Mouse (Mus musculus) liver, postnatal 0 days (tissue): Measurements from ENCODE around the gene Angptl2. TPM values are rescaled to one million over a fixed set of nuclear protein-coding genes. Genes with fewer than 3 reads are reported as not detected.

Experiments
- ATAC-seq: fragments of 200-750 bp; cut with Nextera tagmentation; 2 replicates; pipeline ENCODE4 v1.8.0; 2017; ENCODE audit warnings: mild to moderate bottlenecking, moderate library complexity
- DNase-seq: peaks from one replicate; pipeline ENCODE4 v3.0.0-alpha.2; 2016
- H3K27ac ChIP-seq: fragments of 300-500 bp; sonication (generic); 2 replicates; pipeline ENCODE4 v1.5.1; 2014; ENCODE audit warnings: antibody characterized with exemption, moderate library complexity, mild to moderate bottlenecking, low read depth
- H3K27me3 ChIP-seq: fragments of 300-500 bp; sonication (generic); 2 replicates; pipeline ENCODE4 v1.6.1; 2014; ENCODE audit warnings: low read length, control low read depth, mixed read lengths; ENCODE audit not compliant: insufficient read depth
- H3K36me3 ChIP-seq: fragments of 300-500 bp; sonication (generic); replicated peaks from 2 replicates; pipeline ENCODE4 v1.6.1; 2014; ENCODE audit warnings: mild to moderate bottlenecking, control low read depth, low read length, moderate library complexity, mixed read lengths; ENCODE audit not compliant: insufficient read depth
- H3K4me1 ChIP-seq: fragments of 300-500 bp; sonication (generic); 2 replicates; pipeline ENCODE4 v1.6.1; 2014; ENCODE audit warnings: antibody characterized with exemption, mild to moderate bottlenecking, control low read depth; ENCODE audit not compliant: insufficient read depth
- H3K4me2 ChIP-seq: fragments of 300-500 bp; sonication (generic); 2 replicates; pipeline ENCODE4 v1.6.1; 2014; ENCODE audit warnings: low read depth, mild to moderate bottlenecking, low read length, moderate library complexity, mixed read lengths
- H3K4me3 ChIP-seq: fragments of 300-500 bp; sonication (generic); 2 replicates; pipeline ENCODE4 v1.5.1; 2014; ENCODE audit warnings: low read depth, low read length
- H3K9ac ChIP-seq: fragments of 300-500 bp; sonication (generic); replicated peaks from 2 replicates; pipeline ENCODE4 v1.6.1; 2014; ENCODE audit warnings: mild to moderate bottlenecking, moderate library complexity
- H3K9me3 ChIP-seq: fragments of 300-500 bp; sonication (generic); 2 replicates; pipeline ENCODE4 v1.6.1; 2016; ENCODE audit warnings: mild to moderate bottlenecking, control low read depth, low read length, mixed read lengths
- CTCF ChIP-seq: sonication (generic); IDR thresholded peaks from 2 replicates; pipeline ENCODE4 v1.5.1; 2016; ENCODE audit warnings: antibody characterized with exemption, low read depth
- EP300 ChIP-seq: IDR thresholded peaks from 2 replicates; pipeline ENCODE4 v1.6.1; 2016; ENCODE audit warnings: antibody characterized with exemption, low read depth, mild to moderate bottlenecking
- WGBS: fragments of 180-500 bp; shearing (Covaris S2); extraction: QIAGEN DNeasy Blood & Tissue Kit; methylation state at CpG from one replicate; pipeline ENCODE4 v1.1.7; 2014; ENCODE audit not compliant: insufficient replicate concordance; 5-methylcytosine and 5-hydroxymethylcytosine counted together
- polyA plus RNA-seq: library from polyadenylated mRNA; unstranded; fragments of >200 nt; fragmentation: Nextera tagmentation; extraction: Ambion mirVana; gene quantifications from 2 replicates; pipeline ENCODE4 v1.2.1, GENCODE M21; 2015

The Angptl2 gene
- polyA plus RNA-seq, 1 experiment from 2014 or later: 3.8 TPM

- no peak overlapping the region for H3K27ac ChIP-seq
- 57% methylated on average over 3 of the region's 3 CpGs for WGBS
- H3K4me2 ChIP-seq: no peak overlapping the region
- H3K36me3 ChIP-seq: no peaks in the 10 kb centered on the region
- H3K4me1 ChIP-seq: peaks cover 10% of the 10 kb centered on the region
- no peaks in the 10 kb centered on the region for H3K9me3 ChIP-seq
- H3K27me3 ChIP-seq: no peaks in the 10 kb centered on the region
- ATAC-seq (no peak), DNase-seq (no peak)
- H3K4me3 ChIP-seq: no peak overlapping the region
- TF ChIP-seq EP300: no peak
- no peak for TF ChIP-seq CTCF
- no peak overlapping the region for H3K9ac ChIP-seq
Measured at GRCm38 (mm10) chr2:33217425-33217794, 1.5 kb downstream of the Angptl2 start.

GRCm38 (mm10) chr2:33218903-33219625 is 3.2 kb downstream of the Angptl2 start:
- Histone ChIP-seq H3K4me2 (no peak overlapping the region), H3K36me3 (no peaks in the 10 kb centered on the region), H3K4me3 (no peak overlapping the region), H3K27ac (no peak overlapping the region; the same call in 1 of the 2 replicates), H3K9me3 (no peaks in the 10 kb centered on the region), H3K4me1 (peaks cover 10% of the 10 kb centered on the region), H3K9ac (no peak overlapping the region), H3K27me3 (no peaks in the 10 kb centered on the region)
- ATAC-seq (no peak), DNase-seq (peak; percentile 41)
- WGBS: 73% methylated on average over 11 of the region's 11 CpGs
- TF ChIP-seq CTCF (peak; percentile 59), EP300 (no peak)

DNA sequence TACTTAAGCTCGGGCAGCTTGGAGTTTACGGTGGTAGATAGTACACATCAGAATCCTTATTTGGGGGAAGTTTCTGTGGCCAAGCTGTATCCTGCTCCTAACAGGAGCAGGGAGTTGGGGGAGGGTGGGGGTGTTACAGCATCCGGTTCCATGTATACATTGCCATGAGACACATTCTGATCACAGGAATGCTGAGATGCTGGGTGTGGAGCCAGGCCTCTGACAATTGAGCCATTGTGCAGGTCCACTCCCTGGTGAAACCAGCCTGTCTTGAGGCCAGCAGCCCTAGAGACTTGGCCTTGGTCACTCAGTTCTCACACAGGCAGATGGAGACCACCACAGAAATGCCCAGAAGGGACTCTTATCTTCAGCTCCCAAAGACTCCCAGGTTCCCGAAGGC is 3.8 kb downstream of the Angptl2 start:
- H3K4me1 ChIP-seq: peaks cover 10% of the 10 kb centered on the region
- no peak overlapping the region for H3K27ac ChIP-seq
- H3K27me3 ChIP-seq: no peaks in the 10 kb centered on the region
- DNase-seq (no peak), ATAC-seq (no peak)
- 70% methylated on average over 4 of the region's 4 CpGs for WGBS
- TF ChIP-seq CTCF: no peak
- no peak for TF ChIP-seq EP300
- no peaks in the 10 kb centered on the region for H3K9me3 ChIP-seq
- H3K4me3 ChIP-seq: no peak overlapping the region
- H3K9ac ChIP-seq: no peak overlapping the region
- no peak overlapping the region for H3K4me2 ChIP-seq
- H3K36me3 ChIP-seq: no peaks in the 10 kb centered on the region

DNA sequence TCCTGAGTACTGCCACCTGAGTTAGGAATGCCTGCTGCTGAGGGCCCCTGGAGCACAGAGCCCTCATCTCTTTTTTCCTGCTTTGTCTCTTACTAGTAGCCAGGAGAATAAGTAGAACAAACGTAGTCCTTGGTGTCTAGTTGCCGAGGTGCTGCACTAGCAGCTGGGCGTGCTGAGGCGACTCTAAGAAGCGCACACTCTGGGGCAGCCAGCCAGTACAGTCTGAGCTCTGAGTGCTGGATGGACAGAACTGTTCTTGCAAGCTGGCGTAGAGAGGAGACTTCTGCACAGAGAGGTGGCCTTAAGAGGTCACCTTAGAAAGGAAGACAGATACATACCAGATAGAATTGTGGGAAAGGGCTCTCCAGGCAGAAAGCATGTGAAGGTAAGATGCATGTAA is 4.4 kb downstream of the Angptl2 start:
- no peak overlapping the region for H3K4me3 ChIP-seq
- no peaks in the 10 kb centered on the region for H3K9me3 ChIP-seq
- no peaks in the 10 kb centered on the region for H3K27me3 ChIP-seq
- peaks cover 6% of the 10 kb centered on the region for H3K4me1 ChIP-seq
- DNase-seq (no peak), ATAC-seq (no peak)
- no peak overlapping the region for H3K4me2 ChIP-seq
- TF ChIP-seq EP300: no peak
- no peak for TF ChIP-seq CTCF
- WGBS: 79% methylated on average over 6 of the region's 6 CpGs
- no peaks in the 10 kb centered on the region for H3K36me3 ChIP-seq
- no peak overlapping the region for H3K9ac ChIP-seq
- no peak overlapping the region for H3K27ac ChIP-seq

DNA sequence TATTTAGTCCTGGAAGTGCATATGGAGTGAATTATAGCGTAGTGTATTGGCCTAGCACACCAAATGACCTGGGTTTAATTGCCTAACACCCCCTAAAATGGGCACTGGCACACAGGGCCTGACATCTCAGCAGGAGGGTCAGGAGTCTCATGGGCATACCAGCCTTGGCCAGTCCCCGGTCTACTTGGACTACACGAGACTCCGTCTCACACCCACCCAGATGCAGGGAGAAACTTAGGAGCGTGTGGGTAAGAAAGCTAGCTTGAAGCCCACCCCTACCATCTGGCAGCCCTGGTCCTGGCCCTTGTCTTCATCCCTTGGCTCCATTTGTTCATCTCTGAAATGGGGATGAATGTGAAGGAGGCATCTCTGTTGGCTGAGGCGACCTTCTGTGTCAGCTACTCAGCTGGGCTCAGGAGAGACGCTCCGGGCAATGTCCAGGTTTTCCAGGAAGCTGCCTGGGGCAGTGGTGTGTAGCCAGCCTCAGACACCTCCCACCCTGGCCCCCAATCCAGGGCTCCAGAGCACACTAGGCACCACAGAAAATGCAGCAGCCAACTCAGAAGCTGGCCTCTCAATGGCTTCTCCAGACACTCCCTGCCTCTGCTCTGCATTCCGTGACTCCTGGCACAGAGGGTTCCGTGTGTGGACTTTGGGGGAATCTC is 4.9 kb downstream of the Angptl2 start:
- 75% methylated on average over 10 of the region's 10 CpGs for WGBS
- ATAC-seq: no peak

GRCm38 (mm10) chr2:33221339-33221900 is 5.6 kb downstream of the Angptl2 start:
- 53% methylated on average over 11 of the region's 11 CpGs for WGBS
- no peak overlapping the region for H3K27ac ChIP-seq

More for the DNA sequence above, 4.9 kb downstream of the Angptl2 start:
- Histone ChIP-seq H3K4me2 (no peak overlapping the region), H3K9me3 (no peaks in the 10 kb centered on the region), H3K27me3 (no peaks in the 10 kb centered on the region), H3K4me1 (peaks cover 4% of the 10 kb centered on the region; the same call in 1 of the 2 replicates), H3K36me3 (no peaks in the 10 kb centered on the region), H3K9ac (no peak overlapping the region), H3K27ac (no peak overlapping the region), H3K4me3 (no peak overlapping the region)
- DNase-seq: no peak
- TF ChIP-seq CTCF (no peak), EP300 (no peak)

More at GRCm38 (mm10) chr2:33221339-33221900, 5.6 kb downstream of the Angptl2 start:
- no peak for TF ChIP-seq EP300
- TF ChIP-seq CTCF: no peak
- H3K4me1 ChIP-seq: peaks cover 2% of the 10 kb centered on the region; the same call in 1 of the 2 replicates
- no peak overlapping the region for H3K4me3 ChIP-seq
- H3K27me3 ChIP-seq: no peaks in the 10 kb centered on the region
- no peak overlapping the region for H3K4me2 ChIP-seq
- no peak for ATAC-seq
- H3K9ac ChIP-seq: no peak overlapping the region
- DNase-seq: no peak
- no peaks in the 10 kb centered on the region for H3K36me3 ChIP-seq
- no peaks in the 10 kb centered on the region for H3K9me3 ChIP-seq
